Comparison of ENCODE assay signal across 17 mouse cellular contexts in genomic region chr17:67561802-67562201, GRCm38 (mm10).
A peak's percentile ranks its signal among the peaks of the same experiment; 100 is the strongest.
DNase-seq lines count a peak whose midpoint lies in the region; ATAC-seq and TF ChIP-seq lines count a peak whose summit lies in the region.
"Had no signal": no experiment of that assay in that cellular context is flagged by ENCODE, and none has a peak within 500 bp of the region (broad histone marks: within the 10 kb centered on the region; RNA-seq: fewer than 3 reads in every experiment).

No protein-coding gene starts in this region.

- no peak for TF ChIP-seq CTCF in heart, adult 2 months (IDR thresholded peaks at IDR 0.05)
- TF ChIP-seq CTCF in kidney, adult 2 months (conservative IDR thresholded peaks at IDR 0.05; ENCODE audit: insufficient read depth, insufficient read length, low read depth, low read length) = no peak

- no peaks in the 10 kb centered on the region; the same call in 1 of the 2 replicates for H3K36me3 ChIP-seq in heart, adult 2 months (ENCODE audit: control insufficient read depth, insufficient read depth, low read length)
- H3K36me3 ChIP-seq in heart, embryonic 10.5 days = no peaks in the 10 kb centered on the region
- no peaks in the 10 kb centered on the region for H3K36me3 ChIP-seq in kidney, adult 2 months (ENCODE audit: control insufficient read depth, insufficient read depth, low read length)
- H3K36me3 ChIP-seq in lung, embryonic 16.5 days (ENCODE audit: control insufficient read depth, insufficient read depth, low read length) = no peaks in the 10 kb centered on the region
- H3K36me3 ChIP-seq: embryonic facial prominence, embryonic 12.5 days; forebrain, embryonic 10.5 days; limb, embryonic 10.5 days; lung, embryonic 15.5 days; neural tube, embryonic 13.5 days had no signal

- H3K9ac ChIP-seq in heart, adult 2 months (ENCODE audit: low read depth, low read length) = no peak overlapping the region
- no peak overlapping the region for H3K9ac ChIP-seq in lung, embryonic 16.5 days (ENCODE audit: low read length)
- H3K9ac ChIP-seq: embryonic facial prominence, embryonic 12.5 days; lung, embryonic 15.5 days; neural tube, embryonic 13.5 days had no signal

- intact Hi-C loops in heart, adult 2 months (cut with DNase I) = no loop called here

- H3K4me1 ChIP-seq in heart, adult 2 months (ENCODE audit: control insufficient read depth, insufficient read depth, low read length) = peaks cover 12% of the 10 kb centered on the region
- peaks cover 5% of the 10 kb centered on the region; the same call in 1 of the 2 replicates for H3K4me1 ChIP-seq in heart, embryonic 10.5 days
- no peaks in the 10 kb centered on the region for H3K4me1 ChIP-seq in kidney, adult 2 months (ENCODE audit: control insufficient read depth, insufficient read depth, low read length)
- H3K4me1 ChIP-seq in lung, embryonic 16.5 days (replicated peaks; ENCODE audit: control insufficient read depth, insufficient read depth, low read length) = no peaks in the 10 kb centered on the region

- H3K4me3 ChIP-seq in heart, adult 2 months = no peak overlapping the region
- H3K4me3 ChIP-seq in heart, embryonic 10.5 days = no peak overlapping the region
- H3K4me3 ChIP-seq in kidney, adult 2 months (ENCODE audit: insufficient read depth, low read depth, low read length) = no peak overlapping the region
- no peak overlapping the region for H3K4me3 ChIP-seq in lung, embryonic 16.5 days (ENCODE audit: low read length)
- H3K4me3 ChIP-seq: embryonic facial prominence, embryonic 12.5 days; forebrain, embryonic 10.5 days; limb, embryonic 10.5 days; lung, embryonic 15.5 days; neural tube, embryonic 13.5 days had no signal

- TF ChIP-seq EP300 in heart, adult 2 months (IDR thresholded peaks at IDR 0.05; ENCODE audit: insufficient read depth, low read depth, low read length) = peak; percentile 86

- DNase-seq in heart, adult 2 months = peak in 1 of 2 experiments; percentile 50
- DNase-seq in heart, embryonic 10.5 days (ENCODE audit: low spot score) = no peak
- DNase-seq in adrenal gland, postnatal 36 days = peak; percentile 30 to 52
- DNase-seq in kidney, adult 2 months = peak; percentile 80
- DNase-seq in spleen, adult 12 weeks (ENCODE audit: low spot score) = no peak
- no peak for DNase-seq in natural killer cell, adult 2 months (ENCODE audit: low spot score in 2 of 2)
- DNase-seq in spleen, postnatal 10 days (ENCODE audit: low spot score in 2 of 2) = no peak
- DNase-seq: cerebellum, postnatal 36 days; layer of hippocampus, adult 9-11 months; midbrain, embryonic 14.5 days; thymus, postnatal 25 days had no signal

- no peaks in the 10 kb centered on the region for H3K27me3 ChIP-seq in heart, adult 2 months (ENCODE audit: control insufficient read depth, insufficient read depth, low read length)
- no peaks in the 10 kb centered on the region for H3K27me3 ChIP-seq in heart, embryonic 10.5 days (ENCODE audit: insufficient read depth, poor library complexity, severe bottlenecking)
- no peaks in the 10 kb centered on the region for H3K27me3 ChIP-seq in kidney, adult 2 months (replicated peaks; ENCODE audit: control insufficient read depth, insufficient read depth, low read length)
- no peaks in the 10 kb centered on the region for H3K27me3 ChIP-seq in lung, embryonic 16.5 days (ENCODE audit: control insufficient read depth, insufficient read depth, low read depth, low read length)
- H3K27me3 ChIP-seq: embryonic facial prominence, embryonic 12.5 days; lung, embryonic 15.5 days; neural tube, embryonic 13.5 days had no signal

- peak; percentile 59; the same call in 1 of the 2 replicates for TF ChIP-seq POLR2A in heart, adult 2 months (IDR thresholded peaks at IDR 0.05; ENCODE audit: insufficient read depth, low read depth, low read length)
- TF ChIP-seq POLR2A in kidney, adult 2 months (IDR thresholded peaks at IDR 0.05; ENCODE audit: low read depth, low read length) = no peak

- H3K4me2 ChIP-seq in lung, embryonic 16.5 days (ENCODE audit: low read depth, low read length) = no peak overlapping the region
- H3K4me2 ChIP-seq: embryonic facial prominence, embryonic 12.5 days; lung, embryonic 15.5 days; neural tube, embryonic 13.5 days had no signal

- ATAC-seq in lung, embryonic 16.5 days (ENCODE audit: low read depth) = peak; percentile 31; the same call in 1 of the 2 replicates

- WGBS in heart, adult 2 months = 37% methylated on average over 4 of the region's 4 CpGs
- WGBS in heart, embryonic 10.5 days = 47% methylated on average over 4 of the region's 4 CpGs
- WGBS in kidney, adult 2 months = 67% methylated on average over 4 of the region's 4 CpGs
- 40% methylated on average over 4 of the region's 4 CpGs for WGBS in lung, embryonic 16.5 days

- H3K79me2 ChIP-seq in heart, adult 2 months (replicated peaks; ENCODE audit: control insufficient read depth, insufficient read depth, low read length) = no peaks in the 10 kb centered on the region

- peak overlapping the region; percentile 75 for H3K27ac ChIP-seq in heart, adult 2 months
- no peak overlapping the region for H3K27ac ChIP-seq in heart, embryonic 10.5 days
- H3K27ac ChIP-seq in kidney, adult 2 months (ENCODE audit: insufficient read depth, low read depth, low read length) = peak overlapping the region; percentile 71
- peak overlapping the region; percentile 48; the same call in 1 of the 2 replicates for H3K27ac ChIP-seq in lung, embryonic 16.5 days (ENCODE audit: low read length)
- H3K27ac ChIP-seq: embryonic facial prominence, embryonic 12.5 days; forebrain, embryonic 10.5 days; limb, embryonic 10.5 days; lung, embryonic 15.5 days; neural tube, embryonic 13.5 days had no signal

- H3K9me3 ChIP-seq in heart, embryonic 10.5 days = no peaks in the 10 kb centered on the region
- no peaks in the 10 kb centered on the region for H3K9me3 ChIP-seq in lung, embryonic 16.5 days (ENCODE audit: control insufficient read depth, low read length)
- H3K9me3 ChIP-seq: embryonic facial prominence, embryonic 12.5 days; forebrain, embryonic 10.5 days; limb, embryonic 10.5 days; lung, embryonic 15.5 days; neural tube, embryonic 13.5 days had no signal

Comparison
In these comparisons a context has a peak if more than half of its experiments do, and no peak if none do; other contexts are left out.
1. DNase-seq: peak in adrenal gland, postnatal 36 days (2 of 2) and kidney, adult 2 months (single experiment); none in heart, embryonic 10.5 days (single experiment), spleen, adult 12 weeks (single experiment), natural killer cell, adult 2 months (0 of 2) and spleen, postnatal 10 days (0 of 2).